Mouse (Mus musculus) heart, embryonic 11.5 days (tissue): ENCODE measurements around the gene Btbd9. TPM values are rescaled to one million over a fixed set of nuclear protein-coding genes. Genes with fewer than 3 reads are reported as not detected.
A peak's percentile ranks its signal among the peaks of the same experiment; 100 is the strongest.

Experiments used
- ATAC-seq: fragments of 200-750 bp; cut with Nextera tagmentation; replicated peaks from 2 replicates; pipeline ENCODE4 v1.8.0; 2017; ENCODE audit warnings: moderate library complexity; ENCODE audit not compliant: insufficient number of reproducible peaks, low FRiP score, low TSS enrichment
- H3K27ac ChIP-seq: fragments of 300-500 bp; sonication (generic); 2 replicates; pipeline ENCODE4 v1.5.1; 2014; ENCODE audit warnings: mild to moderate bottlenecking, low read depth, low read length
- H3K27me3 ChIP-seq: fragments of 300-500 bp; sonication (generic); 2 replicates; pipeline ENCODE4 v1.6.1; 2014; ENCODE audit warnings: mild to moderate bottlenecking, low read length, mixed read lengths; ENCODE audit not compliant: control insufficient read depth, insufficient read depth
- H3K36me3 ChIP-seq: fragments of 300-500 bp; sonication (generic); 2 replicates; pipeline ENCODE4 v1.6.1; 2014; ENCODE audit warnings: mild to moderate bottlenecking, low read length, moderate library complexity, mixed read lengths; ENCODE audit not compliant: control insufficient read depth, insufficient read depth
- H3K4me1 ChIP-seq: fragments of 300-500 bp; sonication (generic); 2 replicates; pipeline ENCODE4 v1.6.1; 2014; ENCODE audit warnings: low read length; ENCODE audit not compliant: control insufficient read depth, insufficient read depth
- H3K4me2 ChIP-seq: fragments of 300-500 bp; sonication (generic); 2 replicates; pipeline ENCODE4 v1.6.1; 2014; ENCODE audit warnings: mild to moderate bottlenecking, moderate library complexity
- H3K4me3 ChIP-seq: fragments of 300-500 bp; sonication (generic); 2 replicates; pipeline ENCODE4 v1.5.1; 2014; ENCODE audit warnings: low read depth, low read length
- H3K9ac ChIP-seq: fragments of 300-500 bp; sonication (generic); 2 replicates; pipeline ENCODE4 v1.6.1; 2014; ENCODE audit warnings: mild to moderate bottlenecking, low read depth, low read length, moderate library complexity
- H3K9me3 ChIP-seq: fragments of 300-500 bp; sonication (generic); replicated peaks from 2 replicates; pipeline ENCODE4 v1.6.1; 2016; ENCODE audit warnings: low read length; ENCODE audit not compliant: control insufficient read depth
- WGBS: fragments of 180-500 bp; shearing (Covaris S2); extraction: QIAGEN DNeasy Blood & Tissue Kit; methylation state at CpG from one replicate; pipeline ENCODE4 v1.1.7; 2014; ENCODE audit not compliant: insufficient replicate concordance; 5-methylcytosine and 5-hydroxymethylcytosine counted together
- polyA plus RNA-seq: library from polyadenylated mRNA; unstranded; fragments of >200 nt; fragmentation: Nextera tagmentation; extraction: Ambion mirVana; gene quantifications from 2 replicates; pipeline ENCODE4 v1.2.1, GENCODE M21; 2014

Gene Btbd9
- polyA plus RNA-seq, 1 experiment from 2014 or later = 41.9 TPM

DNA sequence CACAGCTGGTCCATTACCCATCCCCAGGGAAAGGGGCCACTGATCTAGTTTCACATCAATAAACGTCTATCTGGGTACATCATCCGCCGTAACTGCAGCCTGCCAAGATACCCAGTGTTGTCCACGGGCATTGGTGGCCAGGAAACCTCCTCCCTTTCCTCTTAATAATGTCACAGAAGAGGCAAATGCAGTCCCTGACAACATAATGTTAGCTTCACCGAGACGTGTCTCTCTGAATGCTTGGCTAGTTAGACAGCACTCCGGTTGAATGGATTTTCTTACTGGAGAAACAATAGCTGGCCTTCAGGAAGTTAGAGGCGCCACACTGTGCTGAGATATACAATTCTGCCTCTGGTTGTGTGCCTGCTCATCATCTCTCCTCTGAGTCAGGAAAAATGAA, 280.2 kb downstream of the Btbd9 start:
- H3K9ac ChIP-seq = no peak overlapping the region
- no peak overlapping the region for H3K4me2 ChIP-seq
- no peaks in the 10 kb centered on the region for H3K36me3 ChIP-seq
- peaks cover 7% of the 10 kb centered on the region for H3K4me1 ChIP-seq
- no peaks in the 10 kb centered on the region for H3K27me3 ChIP-seq
- 73% methylated on average over 8 of the region's 8 CpGs for WGBS
- ATAC-seq = no peak
- no peaks in the 10 kb centered on the region for H3K9me3 ChIP-seq
- H3K4me3 ChIP-seq = no peak overlapping the region
- no peak overlapping the region for H3K27ac ChIP-seq

DNA sequence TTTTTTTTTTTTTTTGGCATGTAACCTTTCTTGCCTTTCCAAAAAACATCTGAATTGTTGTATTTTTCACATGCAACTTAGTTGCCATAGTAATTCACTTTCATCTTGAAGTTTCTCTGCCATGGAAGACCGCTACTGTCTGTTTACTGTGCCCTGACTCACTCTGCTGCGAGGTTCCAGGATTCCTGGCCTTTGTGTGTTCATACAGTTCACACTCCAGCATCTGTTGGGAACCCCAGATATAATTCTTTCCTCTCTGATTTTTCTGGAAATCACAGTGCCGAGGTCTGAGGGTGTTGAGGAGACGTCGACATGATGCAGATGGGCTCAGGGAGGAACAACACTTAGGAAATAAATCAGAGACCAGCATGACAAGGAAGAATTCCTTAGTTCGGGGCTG, 283.6 kb downstream of the Btbd9 start:
- no peak for ATAC-seq
- Histone ChIP-seq H3K4me3 (no peak overlapping the region), H3K4me2 (no peak overlapping the region), H3K4me1 (peaks cover 7% of the 10 kb centered on the region), H3K27me3 (no peaks in the 10 kb centered on the region), H3K36me3 (no peaks in the 10 kb centered on the region), H3K9me3 (no peaks in the 10 kb centered on the region), H3K9ac (no peak overlapping the region), H3K27ac (no peak overlapping the region)
- 41% methylated on average over 6 of the region's 6 CpGs for WGBS

DNA sequence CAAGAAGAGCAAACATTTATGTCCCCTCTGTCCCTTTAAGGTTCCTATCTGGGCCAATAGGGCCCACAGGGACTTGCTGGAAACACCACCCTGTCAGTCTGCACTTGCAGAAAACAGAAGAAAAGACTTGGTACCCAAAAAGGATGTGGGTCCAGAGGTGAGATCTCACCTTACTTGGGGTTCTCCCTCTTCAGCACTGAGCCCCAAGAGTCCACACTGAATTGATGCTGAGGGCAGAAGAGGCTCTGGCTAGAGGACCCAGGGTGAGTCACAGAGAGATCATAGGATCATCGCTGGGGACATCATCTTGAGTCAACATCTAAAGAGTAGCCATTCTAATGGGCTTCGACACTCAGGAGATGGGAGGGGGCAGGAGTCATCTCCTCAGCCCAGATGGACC, 290.6 kb downstream of the Btbd9 start:
- Histone ChIP-seq H3K4me2 (no peak overlapping the region), H3K9ac (no peak overlapping the region), H3K4me1 (peaks cover 9% of the 10 kb centered on the region), H3K4me3 (no peak overlapping the region), H3K27ac (no peak overlapping the region), H3K27me3 (no peaks in the 10 kb centered on the region), H3K9me3 (no peaks in the 10 kb centered on the region), H3K36me3 (no peaks in the 10 kb centered on the region)
- ATAC-seq = no peak
- 80% methylated on average over 2 of the region's 2 CpGs for whole genome bisulfite sequencing

DNA sequence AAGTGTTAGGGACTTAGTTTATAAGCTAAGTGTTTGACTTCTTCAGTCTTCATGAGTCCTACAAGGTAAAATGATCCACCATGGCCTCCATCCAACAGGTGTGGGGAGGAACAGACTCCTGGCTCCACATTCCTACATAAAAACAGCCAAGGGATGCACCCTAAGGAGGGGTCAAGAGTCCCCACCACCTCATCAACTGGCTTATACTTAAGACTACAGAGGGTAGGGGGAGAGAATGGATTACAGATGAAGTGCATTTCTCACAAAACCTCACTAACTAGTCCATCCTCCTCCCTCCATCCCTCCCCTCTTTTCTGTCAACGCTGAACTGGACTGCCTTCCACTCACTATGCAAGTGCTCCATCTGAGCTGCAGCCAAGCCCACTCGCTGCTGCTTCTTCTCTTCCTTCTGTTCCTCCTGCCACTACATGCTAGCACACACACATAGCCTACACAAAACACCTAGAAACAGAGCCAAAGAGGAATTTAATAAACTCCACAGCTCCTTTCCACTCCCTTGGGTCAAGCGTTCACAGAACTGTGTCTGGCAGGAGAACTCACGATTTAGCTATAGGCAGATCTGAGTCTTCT, 292.7 kb downstream of the Btbd9 start:
- no peak overlapping the region for H3K4me2 ChIP-seq
- WGBS = 83% methylated on average over 4 of the region's 4 CpGs
- no peaks in the 10 kb centered on the region for H3K9me3 ChIP-seq
- H3K4me1 ChIP-seq = peaks cover 16% of the 10 kb centered on the region
- H3K4me3 ChIP-seq = no peak overlapping the region
- H3K27ac ChIP-seq = no peak overlapping the region
- no peak overlapping the region for H3K9ac ChIP-seq
- ATAC-seq = no peak
- no peaks in the 10 kb centered on the region for H3K36me3 ChIP-seq
- no peaks in the 10 kb centered on the region for H3K27me3 ChIP-seq

DNA sequence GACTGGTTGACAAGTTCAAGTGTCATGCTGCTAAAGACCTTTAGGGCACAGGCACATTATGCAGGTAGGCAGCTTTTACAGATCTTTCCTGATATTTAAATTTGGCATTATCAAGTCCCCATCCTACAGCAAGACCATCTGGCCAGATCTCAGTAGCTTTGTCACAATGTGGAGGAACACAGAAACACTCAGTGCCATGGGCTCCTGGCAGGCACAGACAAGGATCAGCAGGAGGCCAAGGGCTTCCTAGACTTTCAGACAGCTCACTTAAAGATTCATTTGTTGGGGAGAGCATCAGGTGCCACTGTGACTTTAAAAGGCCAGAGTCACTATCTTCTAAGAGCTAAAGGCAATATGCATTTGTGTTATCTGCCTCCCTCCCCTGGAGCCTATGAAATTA, 293.3 kb downstream of the Btbd9 start:
- ATAC-seq = no peak
- H3K9me3 ChIP-seq = no peaks in the 10 kb centered on the region
- no peak overlapping the region for H3K27ac ChIP-seq
- H3K27me3 ChIP-seq = no peaks in the 10 kb centered on the region
- peaks cover 16% of the 10 kb centered on the region for H3K4me1 ChIP-seq
- no peak overlapping the region for H3K4me2 ChIP-seq
- no peaks in the 10 kb centered on the region for H3K36me3 ChIP-seq
- no peak overlapping the region for H3K9ac ChIP-seq
- no peak overlapping the region for H3K4me3 ChIP-seq

DNA sequence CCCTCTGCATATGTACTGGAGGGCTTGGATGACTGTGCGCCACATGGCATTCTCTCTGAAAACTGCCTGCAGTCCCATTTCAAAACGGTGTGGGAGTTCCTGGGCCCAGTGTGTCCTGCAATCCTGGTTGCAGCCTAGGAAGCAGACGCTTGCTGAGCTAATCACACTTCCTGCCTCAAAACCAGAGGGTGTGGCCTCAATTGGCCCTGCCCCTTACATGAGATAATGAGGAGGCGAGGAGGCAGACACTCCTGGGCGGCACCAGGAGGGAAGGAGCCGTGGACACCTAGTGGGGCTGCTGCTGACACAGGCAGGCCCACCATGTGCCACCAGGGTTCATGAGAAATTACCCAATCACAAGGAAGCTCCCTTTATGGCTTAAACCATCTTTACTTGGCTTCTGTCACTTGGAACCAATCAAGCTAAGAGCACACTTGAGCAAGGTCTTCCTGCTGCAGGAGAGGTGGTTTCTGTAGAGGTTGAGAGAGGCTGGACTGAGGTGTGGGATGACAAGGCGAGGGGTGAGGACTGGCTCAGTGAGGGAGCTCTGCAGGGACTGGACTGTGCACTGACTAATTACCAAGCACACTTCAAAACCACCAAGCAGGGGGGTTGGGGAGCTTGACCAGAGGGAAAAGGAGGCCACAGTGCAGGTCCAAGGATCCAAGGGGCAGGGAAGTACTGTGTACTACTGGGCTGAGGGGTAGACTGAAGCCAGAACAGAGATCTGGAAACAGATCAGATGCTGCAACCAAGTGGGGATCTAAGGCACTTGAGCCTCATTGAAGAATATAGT, 295.8 kb downstream of the Btbd9 start:
- H3K4me1 ChIP-seq = peaks cover 16% of the 10 kb centered on the region
- 29% methylated on average over 7 of the region's 7 CpGs for WGBS
- no peaks in the 10 kb centered on the region for H3K27me3 ChIP-seq
- H3K36me3 ChIP-seq = no peaks in the 10 kb centered on the region
- no peak overlapping the region for H3K9ac ChIP-seq
- H3K4me2 ChIP-seq = no peak overlapping the region
- no peaks in the 10 kb centered on the region for H3K9me3 ChIP-seq
- 0 out of 2 replicates have a peak, but pooled peaks have one; percentile 31 for ATAC-seq
- H3K4me3 ChIP-seq = no peak overlapping the region
- peak overlapping the region; percentile 36; the same call in 1 of the 2 replicates for H3K27ac ChIP-seq

DNA sequence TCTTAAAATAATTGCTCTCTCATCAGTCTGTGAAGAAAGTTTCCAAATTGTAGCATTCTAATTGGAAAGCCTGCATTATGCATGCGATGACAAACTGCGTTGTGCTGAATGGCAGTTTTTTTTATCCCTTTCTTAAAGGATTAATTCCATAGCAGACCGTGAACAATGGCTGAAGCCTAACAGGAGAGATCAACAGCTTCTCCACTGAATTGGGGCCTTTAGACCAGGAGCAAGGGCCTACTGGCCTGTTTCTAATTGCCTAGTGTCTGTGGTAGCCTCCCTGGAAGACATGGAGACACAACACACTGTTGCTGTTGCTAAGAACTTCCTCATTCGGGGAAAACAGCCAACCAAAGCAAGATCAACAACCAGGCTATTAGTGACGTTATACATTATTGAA, 296.6 kb downstream of the Btbd9 start:
- 73% methylated on average over 5 of the region's 5 CpGs for WGBS
- H3K27me3 ChIP-seq = no peaks in the 10 kb centered on the region
- no peak for ATAC-seq
- H3K4me3 ChIP-seq = no peak overlapping the region
- H3K4me1 ChIP-seq = peaks cover 16% of the 10 kb centered on the region
- no peaks in the 10 kb centered on the region for H3K9me3 ChIP-seq
- no peaks in the 10 kb centered on the region for H3K36me3 ChIP-seq
- H3K27ac ChIP-seq = no peak overlapping the region
- no peak overlapping the region for H3K4me2 ChIP-seq
- no peak overlapping the region for H3K9ac ChIP-seq

DNA sequence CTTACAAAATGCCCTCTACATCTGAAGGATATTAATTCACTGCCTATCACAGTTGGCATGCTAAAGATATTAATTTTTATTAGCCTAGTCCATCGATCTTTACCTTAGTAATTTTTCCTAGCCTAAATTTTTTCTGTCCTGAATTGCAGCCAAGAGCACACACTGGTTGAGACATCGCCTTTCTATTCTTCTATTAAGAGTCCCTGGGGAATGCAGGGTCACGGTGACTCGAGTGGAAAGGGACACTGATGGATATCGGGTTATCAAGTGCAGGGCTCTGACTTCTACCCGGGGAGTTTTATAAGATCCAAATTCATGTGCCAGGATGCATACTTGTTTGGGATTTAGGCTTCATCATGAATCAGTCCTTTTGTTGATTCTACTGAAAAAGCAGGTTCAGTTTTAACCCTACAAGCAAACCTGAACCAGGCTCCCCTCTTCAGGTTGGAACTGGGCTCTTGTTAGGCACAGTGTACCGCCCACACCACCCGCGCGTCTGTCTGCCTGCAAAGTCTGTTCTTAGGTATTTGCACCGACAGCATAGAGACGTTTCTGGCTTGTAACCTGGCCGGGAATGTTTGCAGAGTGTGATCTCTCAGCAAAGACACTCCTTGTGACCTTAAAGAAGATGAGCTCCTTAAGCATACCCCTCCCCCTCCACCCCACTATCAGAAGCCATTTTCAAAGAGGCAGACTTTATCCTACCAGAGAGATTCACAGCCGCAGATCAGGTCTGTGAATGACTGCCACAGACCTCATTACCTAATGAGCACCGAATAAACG, 297.5 kb downstream of the Btbd9 start:
- Histone ChIP-seq H3K9me3 (no peaks in the 10 kb centered on the region), H3K27me3 (no peaks in the 10 kb centered on the region), H3K4me3 (no peak overlapping the region), H3K36me3 (no peaks in the 10 kb centered on the region), H3K4me1 (peaks cover 16% of the 10 kb centered on the region), H3K4me2 (no peak overlapping the region), H3K9ac (no peak overlapping the region), H3K27ac (no peak overlapping the region)
- ATAC-seq = no peak
- whole genome bisulfite sequencing = 40% methylated on average over 16 of the region's 16 CpGs
